Mouse (Mus musculus) cerebellum, adult 2 months (tissue): ENCODE data around the gene Peak1.

ENCODE experiments used
- CTCF ChIP-seq: fragments of 200-500 bp; IDR thresholded peaks from 2 replicates; pipeline ENCODE4 v1.5.1; 2011; ENCODE audit warnings: low read depth, mild to moderate bottlenecking, control low read depth, low read length, moderate library complexity, borderline replicate concordance; ENCODE audit not compliant: insufficient read depth
- POLR2A ChIP-seq: fragments of 200-500 bp; IDR thresholded peaks from 2 replicates; pipeline ENCODE4 v1.6.1; 2011; ENCODE audit warnings: low read length, control low read depth, borderline replicate concordance; ENCODE audit not compliant: insufficient read depth

- TF ChIP-seq POLR2A (no peak), CTCF (no peak)
Measured at GRCm38 (mm10) chr9:56271326-56272246, 146.3 kb downstream of the Peak1 start.
